Mouse (Mus musculus): Measurements from ENCODE around the gene Pde4a. TPM values are rescaled to one million over a fixed set of nuclear protein-coding genes. Genes with fewer than 3 reads are reported as not detected.
A peak's percentile ranks its signal among the peaks of the same experiment; 100 is the strongest.

Pde4a gene
- polyA plus RNA-seq, 1 experiment from 2014 or later: 6.7 TPM

- WGBS: 91% methylated on average over 14 of the region's 14 CpGs
Measured at GRCm38 (mm10) chr9:21141922-21142321, 23.6 kb upstream of the Pde4a start.

GRCm38 (mm10) chr9:21144361-21144760 lies 21.2 kb upstream of the Pde4a start:
- Histone ChIP-seq H3K9ac (ENCODE audit: low read length) (no peak overlapping the region), H3K36me3 (ENCODE audit: control insufficient read depth, insufficient read depth, low read length) (peaks cover 71% of the 10 kb centered on the region), H3K27ac (ENCODE audit: low read depth) (no peak overlapping the region), H3K9me3 (ENCODE audit: control insufficient read depth, low read length) (no peaks in the 10 kb centered on the region), H3K27me3 (replicated peaks; ENCODE audit: control insufficient read depth, insufficient read depth, low read length) (no peaks in the 10 kb centered on the region), H3K4me2 (ENCODE audit: low read length) (no peak overlapping the region), H3K4me3 (ENCODE audit: low read depth, low read length) (no peak overlapping the region), H3K4me1 (replicated peaks; ENCODE audit: control insufficient read depth, insufficient read depth, low read length) (peaks cover 24% of the 10 kb centered on the region)
- ATAC-seq (replicated peaks; ENCODE audit: low FRiP score, low TSS enrichment, low read depth) (no peak), DNase-seq (ENCODE audit: low spot score) (no peak)
- 93% methylated on average over 3 of the region's 3 CpGs for WGBS

More at GRCm38 (mm10) chr9:21141922-21142321, 23.6 kb upstream of the Pde4a start:
- Histone ChIP-seq H3K9ac (ENCODE audit: low read length) (no peak overlapping the region), H3K4me1 (replicated peaks; ENCODE audit: control insufficient read depth, insufficient read depth, low read length) (peaks cover 8% of the 10 kb centered on the region), H3K27ac (ENCODE audit: low read depth) (no peak overlapping the region), H3K36me3 (ENCODE audit: control insufficient read depth, insufficient read depth, low read length) (peaks cover 92% of the 10 kb centered on the region), H3K27me3 (replicated peaks; ENCODE audit: control insufficient read depth, insufficient read depth, low read length) (no peaks in the 10 kb centered on the region), H3K4me3 (ENCODE audit: low read depth, low read length) (no peak overlapping the region), H3K4me2 (ENCODE audit: low read length) (no peak overlapping the region), H3K9me3 (ENCODE audit: control insufficient read depth, low read length) (no peaks in the 10 kb centered on the region)
- DNase-seq (ENCODE audit: low spot score) (no peak), ATAC-seq (replicated peaks; ENCODE audit: low FRiP score, low TSS enrichment, low read depth) (no peak)

DNA sequence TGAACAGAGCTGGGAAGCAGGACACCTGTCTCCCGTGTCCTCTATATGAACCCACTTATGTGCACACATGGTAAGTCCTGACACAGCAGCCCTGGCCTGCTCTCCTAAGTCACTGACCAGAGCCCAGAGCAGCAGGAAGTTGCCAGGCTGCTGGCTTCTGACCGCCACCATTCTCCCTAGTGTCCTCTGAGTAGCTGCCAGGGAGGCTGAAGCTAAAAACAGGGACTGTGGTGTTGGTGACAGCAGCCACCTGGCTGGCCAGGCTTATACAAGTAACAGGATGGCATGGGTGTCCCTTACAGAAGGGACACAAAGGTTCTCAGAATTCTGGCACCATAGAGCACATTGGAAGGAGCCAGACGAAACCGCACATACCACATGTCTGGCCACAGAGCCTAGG lies 20.1 kb upstream of the Pde4a start:
- H3K9me3 ChIP-seq (ENCODE audit: control insufficient read depth, low read length): no peaks in the 10 kb centered on the region
- H3K27ac ChIP-seq (ENCODE audit: low read depth): no peak overlapping the region
- peaks cover 60% of the 10 kb centered on the region for H3K36me3 ChIP-seq (ENCODE audit: control insufficient read depth, insufficient read depth, low read length)
- no peak overlapping the region for H3K4me3 ChIP-seq (ENCODE audit: low read depth, low read length)
- ATAC-seq (replicated peaks; ENCODE audit: low FRiP score, low TSS enrichment, low read depth) (no peak), DNase-seq (ENCODE audit: low spot score) (no peak)
- no peak overlapping the region for H3K4me2 ChIP-seq (ENCODE audit: low read length)
- no peaks in the 10 kb centered on the region for H3K27me3 ChIP-seq (replicated peaks; ENCODE audit: control insufficient read depth, insufficient read depth, low read length)
- H3K9ac ChIP-seq (ENCODE audit: low read length): no peak overlapping the region
- H3K4me1 ChIP-seq (replicated peaks; ENCODE audit: control insufficient read depth, insufficient read depth, low read length): peaks cover 24% of the 10 kb centered on the region
- 87% methylated on average over 4 of the region's 4 CpGs for WGBS

GRCm38 (mm10) chr9:21146722-21147121 lies 18.8 kb upstream of the Pde4a start:
- Histone ChIP-seq H3K9ac (ENCODE audit: low read length) (peak overlapping the region; percentile 25; the same call in 1 of the 2 replicates), H3K4me1 (replicated peaks; ENCODE audit: control insufficient read depth, insufficient read depth, low read length) (peaks cover 24% of the 10 kb centered on the region), H3K4me2 (ENCODE audit: low read length) (peak overlapping the region; percentile 40), H3K27me3 (replicated peaks; ENCODE audit: control insufficient read depth, insufficient read depth, low read length) (no peaks in the 10 kb centered on the region), H3K27ac (ENCODE audit: low read depth) (0 out of 2 replicates have a peak overlapping the region, but pooled peaks have one; percentile 33), H3K9me3 (ENCODE audit: control insufficient read depth, low read length) (no peaks in the 10 kb centered on the region), H3K4me3 (ENCODE audit: low read depth, low read length) (peak overlapping the region; percentile 18; the same call in 1 of the 2 replicates), H3K36me3 (ENCODE audit: control insufficient read depth, insufficient read depth, low read length) (peaks cover 47% of the 10 kb centered on the region)
- ATAC-seq (replicated peaks; ENCODE audit: low FRiP score, low TSS enrichment, low read depth) (0 out of 2 replicates have a peak, but pooled peaks have one; percentile 15), DNase-seq (ENCODE audit: low spot score) (peak; percentile 73)
- WGBS: 31% methylated on average over 10 of the region's 10 CpGs

- DNase-seq (ENCODE audit: low spot score): no peak
- H3K36me3 ChIP-seq (ENCODE audit: control insufficient read depth, insufficient read depth, low read length): peaks cover 30% of the 10 kb centered on the region
- H3K4me1 ChIP-seq (replicated peaks; ENCODE audit: control insufficient read depth, insufficient read depth, low read length): peaks cover 30% of the 10 kb centered on the region
- H3K9ac ChIP-seq (ENCODE audit: low read length): no peak overlapping the region; the same call in 1 of the 2 replicates
- H3K27me3 ChIP-seq (replicated peaks; ENCODE audit: control insufficient read depth, insufficient read depth, low read length): no peaks in the 10 kb centered on the region
- no peak overlapping the region for H3K27ac ChIP-seq (ENCODE audit: low read depth)
- H3K9me3 ChIP-seq (ENCODE audit: control insufficient read depth, low read length): no peaks in the 10 kb centered on the region
- ATAC-seq (replicated peaks; ENCODE audit: low FRiP score, low TSS enrichment, low read depth): no peak
- peak overlapping the region; percentile 97 for H3K4me3 ChIP-seq (ENCODE audit: low read depth, low read length)
- H3K4me2 ChIP-seq (ENCODE audit: low read length): peak overlapping the region; percentile 90
Measured at GRCm38 (mm10) chr9:21148427-21148826, 17.1 kb upstream of the Pde4a start.

- Histone ChIP-seq H3K9me3 (ENCODE audit: control insufficient read depth, low read length) (no peaks in the 10 kb centered on the region), H3K36me3 (ENCODE audit: control insufficient read depth, insufficient read depth, low read length) (peaks cover 23% of the 10 kb centered on the region), H3K4me2 (ENCODE audit: low read length) (peak overlapping the region; percentile 90), H3K9ac (ENCODE audit: low read length) (peak overlapping the region; percentile 91), H3K4me1 (replicated peaks; ENCODE audit: control insufficient read depth, insufficient read depth, low read length) (peaks cover 36% of the 10 kb centered on the region), H3K27me3 (replicated peaks; ENCODE audit: control insufficient read depth, insufficient read depth, low read length) (no peaks in the 10 kb centered on the region), H3K27ac (ENCODE audit: low read depth) (peak overlapping the region; percentile 59; the same call in 1 of the 2 replicates), H3K4me3 (ENCODE audit: low read depth, low read length) (peak overlapping the region; percentile 97)
- no peak for DNase-seq (ENCODE audit: low spot score)
- WGBS: 10% methylated on average over 8 of the region's 8 CpGs
- ATAC-seq (replicated peaks; ENCODE audit: low FRiP score, low TSS enrichment, low read depth): no peak
Measured at GRCm38 (mm10) chr9:21149077-21149653, 16.3 kb upstream of the Pde4a start.

DNA sequence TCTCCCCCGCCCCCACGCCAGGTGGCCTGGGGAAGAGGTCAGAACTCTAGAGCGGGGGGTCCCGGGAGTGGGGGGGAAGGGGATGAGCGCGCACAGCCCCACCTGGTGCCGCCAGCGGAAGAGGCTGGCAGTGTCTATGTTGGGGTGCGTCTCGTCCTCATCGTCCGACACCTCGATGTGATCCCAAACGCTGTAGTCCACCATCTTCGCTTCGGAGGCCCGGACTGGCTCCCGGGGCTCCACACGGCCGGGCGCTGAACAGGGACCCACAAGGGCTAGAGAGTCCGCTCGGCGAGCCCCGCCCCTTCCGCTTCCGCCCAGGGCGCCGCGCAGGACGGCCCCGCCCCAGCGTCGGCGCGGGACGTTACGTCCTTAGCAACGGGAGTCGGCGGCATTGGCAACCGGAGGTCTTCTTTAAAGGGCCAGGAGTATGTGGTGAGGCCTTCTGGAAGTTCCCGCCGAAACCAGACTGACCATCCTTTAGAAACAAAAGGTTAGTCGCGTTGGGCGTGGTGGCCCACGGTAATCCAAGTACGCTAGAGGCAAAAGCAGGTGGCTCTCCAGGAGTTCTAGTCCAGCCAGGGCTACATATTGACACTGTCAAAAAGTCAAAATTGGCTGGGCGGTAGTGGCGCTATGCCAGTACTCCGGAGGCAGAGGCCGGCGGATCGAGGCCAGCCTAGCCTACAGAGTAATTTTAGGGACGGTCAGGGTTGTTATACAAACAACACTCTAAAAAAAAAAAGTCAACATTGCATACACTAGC lies 15.7 kb upstream of the Pde4a start, which contains the start of gene Cdc37:
Gene Cdc37, minus strand, starts transcription at position 329 of the 766 bp plus-strand sequence.
- no peaks in the 10 kb centered on the region for H3K27me3 ChIP-seq (replicated peaks; ENCODE audit: control insufficient read depth, insufficient read depth, low read length)
- H3K4me2 ChIP-seq (ENCODE audit: low read length): peak within 1 kb of the TSS; percentile 90
- ATAC-seq (replicated peaks; ENCODE audit: low FRiP score, low TSS enrichment, low read depth) (peak; percentile 90), DNase-seq (ENCODE audit: low spot score) (peak; percentile 95)
- peaks cover 41% of the 10 kb centered on the region for H3K4me1 ChIP-seq (replicated peaks; ENCODE audit: control insufficient read depth, insufficient read depth, low read length)
- no peaks in the 10 kb centered on the region for H3K9me3 ChIP-seq (ENCODE audit: control insufficient read depth, low read length)
- peak within 1 kb of the TSS; percentile 59; the same call in 1 of the 2 replicates for H3K27ac ChIP-seq (ENCODE audit: low read depth)
- peak within 1 kb of the TSS; percentile 97 for H3K4me3 ChIP-seq (ENCODE audit: low read depth, low read length)
- peak within 1 kb of the TSS; percentile 91 for H3K9ac ChIP-seq (ENCODE audit: low read length)
- peaks cover 16% of the 10 kb centered on the region for H3K36me3 ChIP-seq (ENCODE audit: control insufficient read depth, insufficient read depth, low read length)
- WGBS: 5% methylated on average over 56 of the region's 56 CpGs

DNA sequence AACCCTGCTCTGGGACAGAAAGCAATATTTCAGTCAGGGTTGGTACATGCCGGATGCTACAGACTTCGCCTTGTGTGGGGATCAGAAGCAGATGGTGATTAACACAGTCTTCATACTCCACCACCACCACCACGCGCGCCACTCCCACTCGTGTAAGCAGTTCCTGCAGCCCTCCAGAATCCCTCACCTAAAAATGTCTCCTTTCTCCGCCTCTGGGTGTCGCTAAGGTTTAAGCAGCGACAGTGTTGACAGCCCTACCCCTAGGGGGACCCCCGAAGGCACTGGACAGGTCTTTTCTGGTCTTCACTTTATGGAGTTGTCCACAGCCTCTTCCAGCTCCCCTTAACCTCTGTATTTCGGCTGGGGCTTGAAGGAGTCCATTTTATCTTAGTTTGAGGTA lies 12.8 kb upstream of the Pde4a start:
- DNase-seq (ENCODE audit: low spot score) (no peak), ATAC-seq (replicated peaks; ENCODE audit: low FRiP score, low TSS enrichment, low read depth) (0 out of 2 replicates have a peak, but pooled peaks have one; percentile 2)
- Histone ChIP-seq H3K27me3 (replicated peaks; ENCODE audit: control insufficient read depth, insufficient read depth, low read length) (no peaks in the 10 kb centered on the region), H3K9ac (ENCODE audit: low read length) (peak overlapping the region; percentile 38), H3K4me1 (replicated peaks; ENCODE audit: control insufficient read depth, insufficient read depth, low read length) (peaks cover 31% of the 10 kb centered on the region), H3K4me2 (ENCODE audit: low read length) (peak overlapping the region; percentile 90), H3K36me3 (ENCODE audit: control insufficient read depth, insufficient read depth, low read length) (no peaks in the 10 kb centered on the region), H3K9me3 (ENCODE audit: control insufficient read depth, low read length) (0 out of 2 replicates have a peak, but pooled peaks cover 3% of the 10 kb centered on the region), H3K4me3 (ENCODE audit: low read depth, low read length) (peak overlapping the region; percentile 35), H3K27ac (ENCODE audit: low read depth) (0 out of 2 replicates have a peak overlapping the region, but pooled peaks have one; percentile 81)
- WGBS: 2% methylated on average over 11 of the region's 11 CpGs

All from intestine, embryonic 14.5 days (tissue).